Mouse (Mus musculus) megakaryocyte progenitor cell, adult 5-6 weeks (primary cell): Measurements from ENCODE around the gene Maml3. TPM values are rescaled to one million over a fixed set of nuclear protein-coding genes. Genes with fewer than 3 reads are reported as not detected.

ENCODE experiments used
- ATAC-seq: replicated peaks from 2 replicates; pipeline ENCODE4 v1.8.0; 2016; ENCODE audit warnings: mild to moderate bottlenecking, moderate TSS enrichment, inconsistent platforms; ENCODE audit not compliant: poor library complexity
- total RNA-seq, 2 experiments: library from RNA; stranded (forward) in 1 of 2; stranded (reverse) in 1 of 2; fragments of 157-497, 149-512 nt in 1 of 2; fragments of 200-1000 nt in 1 of 2; gene quantifications; 2 replicates each; pipeline versions ENCODE4 v1.2.3 to v1.2.4; 2015 to 2017

Maml3 gene
- total RNA-seq, 2 experiments from 2014 or later, result 5.9 to 9.5 TPM

GRCm38 (mm10) chr3:51840095-51840805, 264.6 kb downstream of the Maml3 start:
- ATAC-seq, result no peak

GRCm38 (mm10) chr3:51839353-51839715, 265.5 kb downstream of the Maml3 start:
- ATAC-seq, result no peak

- peak; percentile 20; the same call in 1 of the 2 replicates for ATAC-seq
Observed at GRCm38 (mm10) chr3:51838696-51839352, 266.1 kb downstream of the Maml3 start.

- ATAC-seq, result no peak
Observed at GRCm38 (mm10) chr3:51832985-51833384, 271.9 kb downstream of the Maml3 start.

- no peak for ATAC-seq
Observed at GRCm38 (mm10) chr3:51830821-51831429, 274.0 kb downstream of the Maml3 start.

- no peak for ATAC-seq
Observed at GRCm38 (mm10) chr3:51825530-51825929, 279.3 kb downstream of the Maml3 start.

GRCm38 (mm10) chr3:51824506-51824905, 280.4 kb downstream of the Maml3 start:
- no peak for ATAC-seq

- ATAC-seq, result no peak
Observed at GRCm38 (mm10) chr3:51821551-51821950, 283.3 kb downstream of the Maml3 start.

- ATAC-seq, result no peak
Observed at GRCm38 (mm10) chr3:51819109-51819508, 285.8 kb downstream of the Maml3 start.

GRCm38 (mm10) chr3:51817919-51818318, 287.0 kb downstream of the Maml3 start:
- ATAC-seq, result no peak

- no peak for ATAC-seq
Observed at GRCm38 (mm10) chr3:51817329-51817728, 287.5 kb downstream of the Maml3 start.

- no peak for ATAC-seq
Observed at GRCm38 (mm10) chr3:51816517-51817285, 288.2 kb downstream of the Maml3 start.

- peak; percentile 70 for ATAC-seq
Observed at GRCm38 (mm10) chr3:51814073-51814472, 290.8 kb downstream of the Maml3 start.

GRCm38 (mm10) chr3:51813186-51813585, 291.7 kb downstream of the Maml3 start:
- 0 out of 2 replicates have a peak, but pooled peaks have one; percentile 15 for ATAC-seq

GRCm38 (mm10) chr3:51810731-51811130, 294.1 kb downstream of the Maml3 start:
- no peak for ATAC-seq

GRCm38 (mm10) chr3:51809822-51810221, 295.1 kb downstream of the Maml3 start:
- ATAC-seq, result no peak

GRCm38 (mm10) chr3:51807981-51808870, 296.6 kb downstream of the Maml3 start:
- no peak for ATAC-seq

GRCm38 (mm10) chr3:51805488-51806318, 299.2 kb downstream of the Maml3 start:
- no peak for ATAC-seq

- ATAC-seq, result no peak
Observed at GRCm38 (mm10) chr3:51803903-51804302, 301.0 kb downstream of the Maml3 start.
